Mouse (Mus musculus): ENCODE results near the gene Grk6. TPM values are rescaled to one million over a fixed set of nuclear protein-coding genes. Genes with fewer than 3 reads are reported as not detected.

Grk6 gene
- total RNA-seq (2023), result 194 and 225 TPM in 2 replicates

GRCm38 (mm10) chr13:55444937-55445315 is at the start of gene Grk6:
TSS of gene Grk6 (plus strand) at chr13:55445072.

GRCm38 (mm10) chr13:55398088-55398487 is 46.8 kb upstream of the Grk6 start, which contains the start of gene Slc34a1:
TSS of gene Slc34a1 (plus strand) at chr13:55398187.

GRCm38 (mm10) chr13:55414743-55415380 is 30.0 kb upstream of the Grk6 start, which contains the start of gene Pfn3:
TSS of gene Pfn3 (minus strand) at chr13:55415232.

GRCm38 (mm10) chr13:55426613-55427012 is 18.3 kb upstream of the Grk6 start, which contains the start of gene F12:
TSS of gene F12 (minus strand) at chr13:55426793.

GRCm38 (mm10) chr13:55464027-55464884 is 19.4 kb downstream of the Grk6 start, which contains the start of gene Prr7:
TSS of gene Prr7 (plus strand) at chr13:55464267.

GRCm38 (mm10) chr13:55487578-55488498 is 43.0 kb downstream of the Grk6 start, which contains the start of gene Dbn1:
TSS of gene Dbn1 (minus strand) at chr13:55488111.

Other genes with a start within 250 kb of the Grk6 start
- gene Nsd1, start 235.3 kb upstream of the Grk6 start, total RNA-seq (2023), result 94.4 and 131 TPM in 2 replicates
- gene Prelid1, start 124.6 kb upstream of the Grk6 start, total RNA-seq (2023), result 189 and 199 TPM in 2 replicates
- gene Rab24, start 123.1 kb upstream of the Grk6 start, total RNA-seq (2023), result 81.3 and 101 TPM in 2 replicates
- gene Mxd3, start 115.2 kb upstream of the Grk6 start, total RNA-seq (2023), result 11.1 and 11.5 TPM in 2 replicates
- 96.7 and 116 TPM in 2 replicates for gene Lman2, start 82.3 kb upstream of the Grk6 start, total RNA-seq (2023)
- gene Rgs14, start 75.3 kb upstream of the Grk6 start, total RNA-seq (2023), result 108 and 134 TPM in 2 replicates
- gene Slc34a1, start 46.9 kb upstream of the Grk6 start, total RNA-seq (2023), result 0.23 and 0.25 TPM in 2 replicates
- not detected in 2 replicates for gene Pfn3, start 29.8 kb upstream of the Grk6 start, total RNA-seq (2023)
- 1.7 and 3.7 TPM in 2 replicates for gene F12, start 18.3 kb upstream of the Grk6 start, total RNA-seq (2023)
- gene Prr7, start 19.2 kb downstream of the Grk6 start, total RNA-seq (2023), result 10.5 and 13.7 TPM in 2 replicates
- 0.43 and 0.66 TPM in 2 replicates for gene Dbn1, start 43.0 kb downstream of the Grk6 start, total RNA-seq (2023)
- 146 and 160 TPM in 2 replicates for gene Pdlim7, start 68.6 kb downstream of the Grk6 start, total RNA-seq (2023)
- gene Dok3, start 84.2 kb downstream of the Grk6 start, total RNA-seq (2023), result 348 and 397 TPM in 2 replicates
- 32.7 and 44.4 TPM in 2 replicates for gene Ddx41, start 91.6 kb downstream of the Grk6 start, total RNA-seq (2023)
- gene Fam193b, start 126.0 kb downstream of the Grk6 start, total RNA-seq (2023), result 81.4 and 127 TPM in 2 replicates
- 58.1 and 75.4 TPM in 2 replicates for gene Tmed9, start 128.7 kb downstream of the Grk6 start, total RNA-seq (2023)
- 12.2 and 16.8 TPM in 2 replicates for gene B4galt7, start 154.8 kb downstream of the Grk6 start, total RNA-seq (2023)
- gene Caml, start 177.9 kb downstream of the Grk6 start, total RNA-seq (2023), result 9.2 and 9.3 TPM in 2 replicates
- gene Ddx46, start 190.0 kb downstream of the Grk6 start, total RNA-seq (2023), result 31.7 and 44.7 TPM in 2 replicates
- gene B230219D22Rik, start 248.1 kb downstream of the Grk6 start, total RNA-seq (2023), result 21.5 and 27.9 TPM in 2 replicates